Mouse (Mus musculus): ENCODE measurements around the gene Fetub.

Fetub gene

GRCm38 (mm10) chr16:22967383-22968030 is 49.4 kb downstream of the Fetub start:
- no peak for DNase-seq

All from B cell, adult 2 months (primary cell).